Mouse (Mus musculus): ENCODE data around the gene Epb41l2.

Gene Epb41l2

DNA sequence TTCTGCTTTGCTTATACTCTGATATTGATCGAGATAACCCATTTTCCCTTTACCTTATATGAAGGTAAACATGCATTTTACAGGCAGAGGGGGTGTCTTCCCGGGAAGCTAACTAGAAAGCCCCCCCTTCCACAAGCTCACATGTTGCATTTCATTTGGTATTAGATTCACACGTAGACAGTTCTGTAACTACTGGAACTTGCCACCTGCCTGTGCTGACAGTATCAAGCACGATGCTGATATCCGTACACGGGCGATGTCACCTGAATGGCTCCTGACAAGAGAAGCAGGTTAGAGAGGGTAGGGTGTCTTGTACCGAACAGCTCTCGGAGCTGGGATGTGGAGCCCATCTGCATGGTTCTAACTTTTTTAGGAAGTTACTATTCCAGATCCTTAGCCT is 41.0 kb downstream of the Epb41l2 start:
- no peak for DNase-seq

DNA sequence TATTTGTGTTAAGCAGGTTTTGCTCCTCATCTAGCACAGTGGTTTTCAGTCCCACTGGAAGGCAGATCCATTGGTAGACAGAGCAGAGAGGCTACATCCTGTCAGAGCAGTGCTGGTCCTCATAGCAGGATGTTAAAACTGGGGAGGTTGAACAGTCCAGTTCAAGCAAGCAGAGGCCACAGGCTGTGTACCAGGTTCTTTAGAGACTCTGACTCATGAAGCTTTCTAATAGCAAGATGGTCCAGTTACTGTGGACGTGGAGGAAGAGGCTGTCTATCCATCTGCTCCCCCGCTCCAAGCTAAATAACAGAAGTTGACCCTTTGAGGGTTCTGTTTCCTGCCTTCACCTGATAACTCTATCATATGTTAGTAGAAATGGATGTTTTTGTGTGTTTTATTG is 41.8 kb downstream of the Epb41l2 start:
- DNase-seq: no peak

DNA sequence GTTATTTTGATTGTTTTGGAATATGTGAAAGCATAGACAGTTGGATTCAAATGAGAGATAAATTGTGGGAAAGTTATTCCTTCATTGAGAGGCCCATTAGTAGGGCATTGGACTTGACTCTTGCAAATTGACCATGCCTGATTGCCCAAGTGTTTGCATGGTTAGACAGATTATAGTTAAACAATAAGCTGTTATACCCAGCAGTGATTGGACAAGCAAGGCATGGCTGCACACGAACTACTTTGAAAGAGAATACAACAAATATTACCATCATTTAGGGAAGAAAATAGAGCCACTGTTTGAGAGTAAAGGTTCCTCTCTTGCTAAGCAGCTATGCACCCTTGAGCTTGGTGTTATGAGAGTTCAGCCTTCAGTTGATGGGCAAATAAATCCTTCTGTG is 43.3 kb downstream of the Epb41l2 start:
- no peak for DNase-seq

DNA sequence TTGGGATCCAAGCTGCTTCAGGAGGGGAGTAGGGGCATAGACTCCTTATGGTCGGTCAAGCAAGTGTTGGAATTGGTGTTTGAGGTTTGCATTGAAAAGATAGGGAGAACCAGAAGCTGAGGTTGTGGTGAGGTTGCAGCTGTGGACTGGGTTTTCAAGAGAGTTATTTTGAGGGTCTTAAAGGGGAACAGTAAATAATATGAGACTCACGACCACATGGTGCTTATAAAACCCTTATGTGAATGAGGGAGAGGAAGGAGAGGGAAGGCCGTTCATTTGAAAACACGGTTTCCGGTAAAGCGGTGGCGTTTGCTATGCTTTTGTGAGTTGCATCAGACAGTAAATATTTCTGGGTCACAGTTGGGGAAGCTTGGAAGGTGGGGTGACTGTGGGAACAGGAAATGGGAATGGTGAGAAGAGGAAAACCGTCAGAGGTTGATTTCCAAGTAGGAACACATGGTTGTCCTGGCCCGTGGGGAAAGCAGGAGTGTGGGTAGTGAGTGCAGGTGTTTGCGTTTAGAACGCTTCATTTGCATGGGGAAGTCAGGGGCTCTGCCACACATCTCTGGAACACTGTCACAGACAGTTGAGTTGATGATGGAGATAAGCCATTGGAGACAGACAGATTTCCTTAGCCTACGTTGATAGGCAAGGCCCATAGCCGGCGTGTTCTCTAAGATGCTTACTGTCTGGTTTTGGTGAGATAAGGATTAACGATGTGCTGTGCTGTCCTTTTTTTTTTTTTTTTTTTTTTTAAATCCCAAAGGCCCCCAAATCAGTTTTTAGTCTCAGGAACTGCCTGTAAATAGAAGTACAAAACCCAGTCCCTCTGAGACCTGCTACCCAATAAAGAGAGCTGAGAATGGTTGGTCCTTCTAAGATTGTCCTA is 44.5 kb downstream of the Epb41l2 start:
- no peak for DNase-seq

DNA sequence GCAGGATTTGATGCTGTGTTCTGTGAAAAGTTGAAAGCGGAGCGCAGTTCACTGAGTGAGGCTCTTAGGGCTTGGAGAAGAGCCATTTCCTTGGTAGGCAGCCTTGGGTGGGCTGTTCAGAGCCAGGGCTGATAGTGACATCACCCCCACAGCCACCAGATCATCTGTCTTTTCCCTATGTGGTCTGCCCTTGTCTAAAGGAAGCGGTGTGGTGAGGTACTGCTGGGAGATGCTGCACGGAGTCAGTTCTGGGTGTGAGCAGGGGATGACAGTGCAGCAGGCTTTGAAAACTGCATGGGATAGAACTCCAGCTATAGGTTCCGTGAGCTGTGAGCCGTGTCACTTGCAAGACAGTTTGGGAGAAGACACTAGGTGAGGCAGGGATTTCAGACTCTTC is 45.1 kb downstream of the Epb41l2 start:
- DNase-seq: no peak

DNA sequence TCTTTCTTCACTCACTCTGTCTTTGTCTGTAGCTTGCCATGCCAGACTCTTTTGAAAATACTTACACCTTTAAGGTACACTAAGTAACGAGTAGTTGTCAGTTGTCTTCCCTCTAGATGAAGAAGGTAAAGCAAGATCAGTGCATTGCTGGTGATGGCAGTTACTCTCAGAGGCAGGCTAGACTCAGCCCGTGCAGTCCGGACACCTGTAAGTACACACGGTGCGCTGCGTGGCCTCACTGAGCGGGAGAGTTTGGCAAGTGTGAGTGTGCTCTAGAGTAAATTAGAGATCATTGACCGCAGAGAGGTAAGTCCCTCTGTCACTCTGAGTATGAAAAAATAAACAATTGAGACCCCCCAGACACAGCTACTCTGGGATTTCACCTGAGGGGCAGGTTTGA is 46.0 kb downstream of the Epb41l2 start:
- no peak for DNase-seq

DNA sequence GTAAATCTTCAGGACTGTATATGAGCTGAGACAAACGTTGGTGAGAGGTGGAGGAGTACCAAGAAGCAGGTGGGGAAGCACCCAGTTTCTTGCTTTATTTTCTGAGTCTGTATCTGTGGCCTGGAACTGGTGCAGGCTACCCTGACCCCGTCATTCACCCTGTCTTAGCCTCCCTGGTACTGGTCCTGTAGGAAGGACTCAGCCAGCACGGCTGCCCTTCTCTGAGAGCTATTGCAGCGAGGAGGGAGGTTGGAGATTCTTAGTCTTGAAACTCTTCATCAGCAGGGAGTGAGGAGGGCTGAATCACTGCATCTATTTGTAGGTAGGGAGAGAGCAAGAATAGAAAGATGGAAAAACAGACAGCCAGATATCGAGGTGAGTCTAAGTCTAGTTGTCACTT is 47.1 kb downstream of the Epb41l2 start:
- DNase-seq: no peak

DNA sequence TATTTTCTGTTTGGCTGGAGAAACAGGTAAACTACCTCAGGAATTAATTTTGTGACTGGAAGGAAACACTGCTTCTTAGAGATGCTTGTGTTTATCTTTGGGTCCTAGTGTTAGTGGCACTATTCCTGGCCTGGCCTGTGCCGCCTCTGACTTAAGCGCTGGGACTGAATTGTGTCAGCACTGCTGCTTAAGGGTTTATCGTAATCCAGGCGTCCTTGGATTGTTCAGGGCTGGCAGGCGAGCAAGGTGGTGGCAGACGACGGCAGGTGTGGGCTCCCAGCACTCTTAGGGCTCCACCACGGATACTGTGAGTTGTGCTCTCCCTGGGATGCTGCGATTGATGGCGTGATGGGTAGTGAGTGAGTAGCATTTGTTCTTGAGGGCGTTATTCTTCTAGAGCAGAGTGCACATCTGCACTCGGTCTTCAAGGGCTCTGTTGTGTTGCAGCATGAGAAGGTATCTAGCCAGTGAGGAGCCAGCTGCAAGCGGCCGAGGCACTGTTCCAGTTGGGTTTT is 48.6 kb downstream of the Epb41l2 start:
- no peak for DNase-seq

DNA sequence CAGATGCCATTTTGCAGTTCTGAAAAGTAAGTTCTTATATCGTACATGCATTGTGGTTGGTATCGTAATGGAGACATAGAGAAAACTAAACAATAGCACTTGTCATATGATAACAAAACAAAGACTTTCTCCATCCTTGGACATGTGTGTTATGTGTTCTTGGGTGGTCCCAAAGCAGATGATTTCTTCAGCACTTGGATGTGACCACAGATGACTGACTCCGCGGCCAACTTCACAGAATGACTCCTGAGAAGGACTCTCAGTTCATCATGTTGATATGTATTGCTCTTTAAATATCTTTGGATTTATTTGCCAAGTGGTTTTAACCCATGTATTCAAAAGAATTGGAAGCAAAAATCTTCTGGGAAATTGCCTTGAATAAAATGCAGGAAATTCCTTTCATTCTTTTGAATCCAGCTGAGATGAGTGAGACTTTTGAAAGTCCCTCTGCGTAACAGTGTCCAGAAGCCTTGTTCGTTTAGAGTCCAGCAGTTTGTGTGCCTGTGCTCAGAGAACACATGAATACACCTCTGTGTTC is 52.3 kb downstream of the Epb41l2 start:
- DNase-seq: no peak

DNA sequence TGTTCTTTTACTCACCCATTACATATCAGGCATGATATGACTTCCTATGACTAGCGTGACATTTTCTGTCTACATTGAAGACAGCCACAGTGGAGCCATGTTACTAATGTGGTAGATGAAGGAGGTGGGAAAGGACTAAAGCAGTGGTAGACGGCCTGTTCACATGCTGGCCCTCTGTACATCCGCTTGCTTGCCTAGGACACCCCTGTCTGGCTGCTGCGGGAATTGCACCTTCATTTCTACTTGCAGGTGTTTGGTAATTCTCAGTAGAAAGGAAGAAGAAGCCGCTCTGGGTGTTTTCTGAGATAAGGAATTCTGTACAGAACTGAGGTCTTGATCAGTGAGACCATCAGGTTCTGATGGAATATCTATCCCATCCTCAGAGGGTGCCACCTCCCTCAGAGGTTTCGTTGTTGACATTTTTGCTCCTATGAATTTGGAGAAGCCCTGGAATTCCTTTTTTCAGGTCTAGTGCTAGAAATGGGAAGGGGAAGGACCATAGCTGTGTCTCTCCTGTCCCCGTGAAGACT is 55.7 kb downstream of the Epb41l2 start:
- no peak for DNase-seq

DNA sequence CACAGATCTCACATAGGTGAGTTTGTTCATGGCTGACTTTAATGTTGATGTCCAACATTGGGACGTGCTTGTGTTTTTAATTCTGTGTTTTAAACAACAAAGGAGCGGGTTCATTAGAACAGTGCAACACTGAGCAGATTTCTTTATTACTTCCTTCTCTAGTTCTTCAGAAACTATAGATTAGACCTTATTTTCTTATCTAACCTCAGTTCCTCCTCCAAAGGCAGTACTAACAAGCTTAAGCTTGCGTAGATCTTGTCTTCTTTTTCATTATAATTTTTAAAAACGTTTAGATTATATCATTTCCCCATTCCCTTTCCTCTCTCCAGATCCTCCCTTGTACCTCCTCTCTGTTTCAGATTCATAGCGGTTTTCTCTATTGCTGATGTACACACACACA is 57.1 kb downstream of the Epb41l2 start:
- no peak for DNase-seq

DNA sequence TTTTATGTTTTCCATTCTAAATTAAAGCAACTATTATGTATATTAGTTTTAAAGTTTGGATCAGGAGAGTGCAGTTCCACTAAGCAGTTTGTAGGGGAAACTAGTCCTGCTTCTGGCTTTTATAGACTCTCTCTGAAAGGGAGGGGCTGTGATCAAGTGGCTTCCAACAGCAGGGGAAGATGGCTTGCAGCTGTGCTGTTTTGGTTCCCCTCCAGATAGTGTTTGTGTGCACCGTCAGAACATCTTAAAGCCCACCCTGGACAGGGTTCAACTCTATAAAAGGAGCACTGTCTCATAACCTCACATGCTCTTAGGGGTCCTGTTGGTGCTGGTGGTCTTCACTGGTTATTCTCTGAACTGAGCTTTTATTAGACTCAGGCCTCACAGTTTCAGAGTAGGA is 66.5 kb downstream of the Epb41l2 start:
- DNase-seq: no peak

DNA sequence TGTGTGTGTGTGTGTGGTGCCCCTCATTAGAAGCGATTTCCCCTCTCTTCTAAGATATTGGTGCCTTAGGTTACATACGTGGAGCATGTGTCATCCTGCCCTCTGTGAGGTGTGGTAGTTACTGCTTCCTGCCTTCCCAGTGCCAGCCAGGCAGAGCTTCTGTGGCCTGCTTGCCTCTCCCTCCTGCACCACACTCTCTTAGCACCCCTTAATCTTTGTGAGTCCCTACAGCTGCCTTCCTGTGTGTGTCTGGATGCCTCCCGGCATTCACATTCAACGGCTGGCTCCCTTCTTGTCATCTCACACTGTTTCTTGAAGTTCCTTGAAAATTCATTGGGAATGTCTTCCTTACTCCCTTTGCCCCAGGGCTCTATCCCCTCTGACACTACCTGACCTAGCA is 67.2 kb downstream of the Epb41l2 start:
- DNase-seq: no peak

DNA sequence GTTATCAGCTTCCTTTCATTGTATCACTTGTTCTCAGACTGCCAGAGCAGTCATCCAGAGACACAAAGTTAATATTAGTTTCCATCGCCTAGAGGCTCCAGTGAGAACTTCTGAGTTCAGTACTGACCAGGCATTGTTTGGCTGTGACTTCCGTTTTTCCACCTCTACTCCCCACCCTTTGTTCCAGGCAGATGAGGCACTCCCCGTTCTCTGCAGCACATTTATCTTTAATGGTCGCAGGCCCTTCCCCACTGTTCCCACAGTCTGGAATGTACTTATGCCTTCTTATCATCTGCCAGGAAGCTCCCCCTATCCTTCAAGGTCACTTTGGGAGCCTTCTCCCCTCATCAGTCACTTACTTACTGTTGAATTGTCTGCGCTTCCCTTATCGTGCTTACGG is 67.9 kb downstream of the Epb41l2 start:
- DNase-seq: no peak

DNA sequence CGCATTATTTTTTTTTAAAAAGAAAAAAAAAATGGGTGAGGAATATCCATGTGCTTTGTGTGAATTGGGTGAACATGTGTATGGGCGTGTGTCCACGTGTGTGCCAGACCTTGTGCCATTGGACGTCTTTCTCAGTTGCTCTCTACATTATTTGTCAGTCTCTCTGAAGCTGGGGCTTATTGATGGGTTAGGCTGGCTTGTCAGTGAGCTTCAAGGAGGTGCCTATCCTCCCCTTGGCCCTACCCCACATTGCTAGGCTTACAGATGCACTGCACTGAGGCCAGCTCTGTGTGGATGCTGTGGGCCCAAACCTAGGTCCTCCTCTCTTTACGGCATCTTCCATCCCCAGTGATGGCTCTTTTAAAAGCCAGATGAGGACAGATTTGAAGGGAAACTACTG is 69.1 kb downstream of the Epb41l2 start:
- no peak for DNase-seq

DNA sequence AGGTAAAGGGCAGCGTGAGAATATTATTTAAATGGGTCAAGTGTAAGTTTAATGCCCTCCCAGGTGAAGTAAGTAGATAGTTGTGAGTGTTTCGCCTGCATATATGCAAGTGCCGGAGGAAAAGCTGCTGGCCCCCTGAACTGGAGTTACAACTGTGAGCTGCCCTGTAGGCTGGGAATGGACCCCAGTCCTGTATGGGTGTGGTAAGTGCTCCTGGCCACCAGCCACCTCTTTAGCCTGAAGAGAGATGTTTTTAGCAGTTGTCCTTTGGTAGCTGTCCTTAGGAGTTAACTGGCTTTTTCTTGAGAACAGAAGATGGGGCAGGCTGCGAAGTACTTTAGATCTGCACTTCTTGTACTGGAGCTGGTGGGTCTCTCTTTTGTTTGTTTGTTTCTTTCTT is 69.7 kb downstream of the Epb41l2 start:
- no peak for DNase-seq

DNA sequence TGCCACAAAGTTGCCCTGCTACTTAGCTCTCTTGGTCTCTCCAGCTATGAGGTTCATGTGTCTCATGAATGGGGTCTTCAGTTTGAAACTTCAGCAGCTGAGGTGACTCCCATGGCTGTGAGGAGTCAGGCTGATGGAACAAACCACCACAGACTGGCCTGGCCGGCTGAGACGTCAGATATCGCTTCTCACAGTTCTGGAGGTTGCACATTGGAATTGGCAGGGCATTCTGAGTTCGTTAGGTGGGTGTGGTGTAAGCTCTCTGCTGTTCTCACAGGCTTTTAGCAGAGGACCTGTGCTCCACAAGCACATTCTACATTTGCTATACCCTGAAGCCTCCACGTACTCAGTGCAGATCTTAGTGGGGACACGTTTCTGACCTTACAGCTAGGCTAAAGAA is 71.3 kb downstream of the Epb41l2 start:
- DNase-seq: no peak

DNA sequence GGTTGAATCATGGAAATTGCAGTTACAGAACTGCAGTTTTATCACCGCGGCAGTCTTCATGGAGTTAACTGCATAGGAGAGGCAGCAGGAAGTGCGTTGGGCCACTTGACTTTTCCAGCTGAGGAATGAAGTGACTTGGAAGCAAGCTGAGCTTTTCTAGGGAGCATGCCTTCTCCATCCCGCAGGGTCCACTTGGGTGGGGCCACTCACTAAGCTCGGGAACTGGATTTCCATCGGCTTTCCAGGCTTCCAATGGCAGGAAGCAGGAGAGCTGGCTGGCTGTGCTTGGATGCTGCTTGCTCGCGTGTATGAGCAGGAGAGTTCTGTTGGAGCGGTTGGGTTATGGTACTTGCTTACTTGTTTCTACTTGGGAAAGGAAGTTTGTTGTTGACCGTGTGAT is 72.8 kb downstream of the Epb41l2 start:
- no peak for DNase-seq

DNA sequence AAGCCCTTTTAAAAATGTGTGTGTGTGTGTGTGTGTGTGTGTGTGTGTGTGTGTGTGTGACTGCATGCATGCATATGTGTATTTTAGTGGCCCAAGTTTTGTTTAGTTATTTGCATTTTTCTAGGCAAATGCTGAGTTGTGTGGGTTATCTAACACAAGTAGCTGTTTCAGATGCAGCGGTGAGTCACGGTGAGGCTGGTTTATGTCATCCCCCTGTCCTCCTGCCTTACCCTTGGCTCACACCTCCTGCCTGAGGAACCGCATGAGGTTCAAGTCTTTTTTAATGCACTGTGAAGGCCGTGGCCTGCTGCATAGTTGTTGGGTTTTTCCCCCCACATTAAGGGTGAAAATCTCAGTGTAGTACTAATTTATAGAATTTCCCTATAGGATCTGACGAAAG is 73.3 kb downstream of the Epb41l2 start:
- no peak for DNase-seq

DNA sequence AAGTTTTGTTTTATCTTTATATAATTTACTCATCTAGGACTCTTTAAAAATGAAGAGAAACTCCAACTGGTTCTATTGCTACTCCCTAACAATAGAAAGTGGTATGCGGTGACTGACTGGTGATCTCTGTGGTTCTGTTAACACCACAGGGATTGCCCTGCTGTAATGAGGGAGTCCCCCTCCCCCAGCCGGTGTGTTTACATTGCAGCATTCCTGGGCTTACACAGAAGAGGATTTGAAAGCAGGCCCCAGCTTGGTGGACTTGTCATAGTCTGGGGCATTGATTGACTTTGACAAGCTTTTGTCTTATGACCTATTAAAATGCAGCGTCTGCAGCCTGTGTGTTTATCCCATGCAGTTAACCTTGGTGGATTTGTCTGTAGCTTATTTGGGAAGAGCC is 73.9 kb downstream of the Epb41l2 start:
- DNase-seq: no peak

DNA sequence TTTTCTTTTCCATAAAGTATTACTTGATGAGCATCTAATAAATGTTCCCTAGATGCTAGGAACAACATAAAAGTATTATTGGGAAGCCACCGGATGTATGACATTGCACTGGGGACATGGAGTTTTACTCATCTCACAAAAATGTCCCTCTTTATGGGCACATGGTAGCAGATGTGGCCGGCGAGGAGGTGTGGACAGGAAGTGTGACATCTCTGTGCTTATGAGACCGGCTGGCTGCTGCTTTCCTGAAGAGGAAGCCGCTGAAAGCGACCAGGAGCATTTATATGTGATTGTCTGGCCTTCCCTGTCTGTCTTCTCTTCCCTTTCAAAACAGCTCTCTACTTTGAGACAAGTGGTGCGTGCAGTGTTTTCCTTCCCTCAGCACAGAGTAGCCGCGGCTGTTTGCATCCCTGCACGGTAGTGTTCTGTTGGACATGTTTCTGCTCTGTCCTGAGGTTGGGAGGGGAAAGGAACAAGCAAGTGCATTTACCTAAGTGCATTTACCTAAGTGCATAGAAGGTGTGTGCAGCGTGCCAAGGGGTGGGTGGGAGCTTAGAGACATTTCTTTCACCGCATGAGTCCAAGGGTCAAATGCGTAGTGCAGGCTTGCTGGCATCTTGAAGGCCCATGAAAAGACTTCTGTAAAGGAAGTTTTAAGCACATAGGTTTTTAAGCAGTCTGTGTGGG is 74.9 kb downstream of the Epb41l2 start:
- DNase-seq: no peak

DNA sequence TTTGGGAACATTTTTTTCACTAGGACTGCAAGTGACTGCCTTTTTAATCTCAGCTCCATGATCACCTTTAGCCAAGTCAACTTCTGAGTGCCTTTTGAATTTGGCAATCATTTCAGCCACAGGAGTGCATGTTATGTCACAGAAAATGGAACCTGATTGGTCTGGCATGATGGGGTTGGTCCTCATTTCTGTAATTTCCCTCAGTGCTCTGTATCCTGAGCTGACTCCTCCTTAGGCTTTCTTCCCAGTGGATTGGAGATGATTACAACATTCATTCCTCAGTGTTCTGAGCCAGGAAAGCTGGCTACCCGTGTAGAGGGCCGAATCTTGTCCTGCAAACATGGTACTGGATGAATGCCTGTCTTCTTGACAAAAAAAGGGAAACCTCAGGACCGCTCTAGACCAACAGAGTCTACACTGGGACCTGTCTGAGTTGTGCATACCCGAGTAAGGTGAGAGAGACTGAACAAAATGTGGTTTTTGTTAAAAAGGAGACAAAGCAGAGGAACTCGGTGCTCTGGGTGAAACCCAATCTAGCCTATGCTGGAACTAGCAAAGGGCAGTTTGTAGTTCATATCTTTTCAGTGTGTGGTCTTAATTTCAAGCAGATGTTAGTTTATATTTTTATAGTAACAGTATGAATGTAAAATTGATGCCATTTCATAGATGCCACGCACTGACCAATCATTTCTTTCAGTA is 77.3 kb downstream of the Epb41l2 start:
- DNase-seq: no peak

DNA sequence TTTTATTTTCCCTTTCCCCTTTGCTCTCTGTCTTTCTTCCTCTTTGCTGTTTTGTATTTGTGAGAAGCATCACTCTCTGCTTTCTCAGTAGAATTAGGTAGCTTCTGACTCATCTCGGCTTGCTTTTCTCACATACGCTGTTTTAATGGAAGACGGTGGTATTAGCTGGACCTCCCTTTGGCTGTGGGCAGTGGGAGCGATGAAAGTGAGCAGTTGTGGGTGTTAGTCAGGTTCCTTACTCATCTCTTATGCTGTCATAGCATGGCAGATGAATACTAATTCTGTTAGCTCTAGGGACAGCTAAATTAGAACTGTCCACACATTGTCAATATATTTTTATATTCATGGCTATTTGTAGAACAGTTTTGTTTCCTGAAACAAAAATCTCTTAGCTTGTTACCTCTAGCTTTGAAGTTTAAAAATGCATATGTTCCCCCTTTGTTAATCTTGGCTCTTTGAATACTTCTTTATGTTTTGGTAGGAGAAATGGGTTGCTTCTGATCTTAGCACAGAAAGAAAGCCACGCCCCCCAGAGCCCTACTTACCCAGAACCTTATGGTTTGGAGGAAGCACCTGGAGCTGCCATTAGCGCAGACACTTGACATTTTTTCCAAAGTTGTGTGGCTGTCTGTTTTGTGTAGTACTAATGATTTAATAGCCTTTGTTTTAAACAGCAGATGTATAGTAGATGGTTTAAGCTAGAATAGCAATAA is 78.1 kb downstream of the Epb41l2 start:
- DNase-seq: no peak
